Mouse (Mus musculus) brown adipose tissue, adult 24 weeks (tissue): Measurements from ENCODE around the gene Zcchc8. TPM values are rescaled to one million over a fixed set of nuclear protein-coding genes. Genes with fewer than 3 reads are reported as not detected.
A peak's percentile ranks its signal among the peaks of the same experiment; 100 is the strongest.

Experiments used
- H3K27ac ChIP-seq: fragments of 200-500 bp; replicated peaks from 2 replicates; pipeline ENCODE4 v1.5.1; 2012; ENCODE audit warnings: low read depth, mild to moderate bottlenecking, low read length
- H3K4me1 ChIP-seq: fragments of 200-500 bp; 2 replicates; pipeline ENCODE4 v1.6.1; 2012; ENCODE audit warnings: low read length, mixed read lengths; ENCODE audit not compliant: control insufficient read depth, insufficient read depth, insufficient read length
- H3K4me3 ChIP-seq: fragments of 200-500 bp; 2 replicates; pipeline ENCODE4 v1.5.1; 2012; ENCODE audit warnings: low read depth, mild to moderate bottlenecking, low read length, moderate library complexity; ENCODE audit not compliant: insufficient read depth
- polyA plus RNA-seq: library from polyadenylated mRNA; stranded (reverse); fragments of >200 nt; gene quantifications from 2 replicates; pipeline ENCODE4 v1.2.4, GENCODE M21; 2012; ENCODE audit not compliant: missing spikeins, insufficient read depth, insufficient read length

Gene Zcchc8
- polyA plus RNA-seq, 1 experiment, result 22.1 TPM

DNA sequence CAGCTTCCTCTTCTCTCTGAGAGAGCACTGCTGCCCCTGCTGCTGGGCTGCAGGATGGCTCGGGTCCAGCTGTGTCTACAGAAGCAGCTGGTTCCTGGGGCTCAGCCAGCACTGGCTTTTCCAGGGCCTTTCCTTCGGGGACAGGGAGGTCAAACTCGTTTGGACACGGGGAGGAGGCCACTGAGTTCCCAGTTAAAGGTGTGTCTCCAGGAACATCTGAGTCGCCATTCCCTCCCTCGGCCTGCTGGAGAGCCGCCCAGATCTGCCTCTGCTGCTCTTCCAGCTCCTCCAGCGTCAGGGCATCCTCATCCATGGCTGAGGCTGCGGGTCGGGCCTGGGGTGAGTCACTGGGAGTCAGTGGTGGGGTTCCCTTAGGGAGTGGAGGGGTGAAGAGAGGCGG lies 20.3 kb downstream of the Zcchc8 start:
- Histone ChIP-seq H3K4me3 (no peak overlapping the region), H3K27ac (no peak overlapping the region), H3K4me1 (peaks cover 3% of the 10 kb centered on the region; the same call in 1 of the 2 replicates)

GRCm38 (mm10) chr5:123699198-123699597 lies 21.7 kb downstream of the Zcchc8 start:
- Histone ChIP-seq H3K4me1 (peaks cover 8% of the 10 kb centered on the region), H3K27ac (no peak overlapping the region), H3K4me3 (no peak overlapping the region)

- Histone ChIP-seq H3K4me1 (peaks cover 10% of the 10 kb centered on the region), H3K4me3 (no peak overlapping the region), H3K27ac (no peak overlapping the region)
Observed at GRCm38 (mm10) chr5:123696961-123697360, 23.9 kb downstream of the Zcchc8 start.

GRCm38 (mm10) chr5:123696244-123696643 lies 24.7 kb downstream of the Zcchc8 start:
- no peak overlapping the region for H3K4me3 ChIP-seq
- H3K4me1 ChIP-seq, result peaks cover 10% of the 10 kb centered on the region

DNA sequence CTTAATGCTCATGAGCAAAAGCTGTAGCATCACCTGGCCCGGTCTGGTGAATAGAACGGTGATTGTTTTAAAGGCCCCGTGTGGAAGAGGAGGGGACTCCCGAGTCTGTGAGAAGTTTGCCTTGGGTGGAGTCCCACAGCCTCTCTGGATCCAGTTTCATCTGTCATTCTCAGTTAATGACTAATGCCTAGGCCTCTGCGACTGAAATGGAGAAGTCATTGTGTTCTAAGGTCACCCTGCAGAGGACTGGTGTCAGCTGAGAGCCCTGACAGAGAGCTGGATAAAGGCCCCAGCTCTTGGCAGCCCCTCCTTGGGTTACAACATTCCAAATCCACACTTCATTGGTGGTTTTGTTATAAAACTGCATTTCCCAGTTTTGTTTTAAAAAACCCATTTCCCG lies 26.4 kb downstream of the Zcchc8 start:
- Histone ChIP-seq H3K4me1 (peaks cover 7% of the 10 kb centered on the region; the same call in 1 of the 2 replicates), H3K27ac (peak overlapping the region; percentile 61)

More at GRCm38 (mm10) chr5:123696244-123696643, 24.7 kb downstream of the Zcchc8 start:
- H3K27ac ChIP-seq, result no peak overlapping the region

GRCm38 (mm10) chr5:123684221-123685144 lies 36.4 kb downstream of the Zcchc8 start, which contains the start of gene Clip1:
Clip1 (minus strand) TSS chr5:123684618.
- Histone ChIP-seq H3K4me3 (peak within 1 kb of the TSS; percentile 98), H3K4me1 (peaks cover 13% of the 10 kb centered on the region), H3K27ac (peak within 1 kb of the TSS; percentile 89)

More for the DNA sequence above, 26.4 kb downstream of the Zcchc8 start:
- no peak overlapping the region for H3K4me3 ChIP-seq

DNA sequence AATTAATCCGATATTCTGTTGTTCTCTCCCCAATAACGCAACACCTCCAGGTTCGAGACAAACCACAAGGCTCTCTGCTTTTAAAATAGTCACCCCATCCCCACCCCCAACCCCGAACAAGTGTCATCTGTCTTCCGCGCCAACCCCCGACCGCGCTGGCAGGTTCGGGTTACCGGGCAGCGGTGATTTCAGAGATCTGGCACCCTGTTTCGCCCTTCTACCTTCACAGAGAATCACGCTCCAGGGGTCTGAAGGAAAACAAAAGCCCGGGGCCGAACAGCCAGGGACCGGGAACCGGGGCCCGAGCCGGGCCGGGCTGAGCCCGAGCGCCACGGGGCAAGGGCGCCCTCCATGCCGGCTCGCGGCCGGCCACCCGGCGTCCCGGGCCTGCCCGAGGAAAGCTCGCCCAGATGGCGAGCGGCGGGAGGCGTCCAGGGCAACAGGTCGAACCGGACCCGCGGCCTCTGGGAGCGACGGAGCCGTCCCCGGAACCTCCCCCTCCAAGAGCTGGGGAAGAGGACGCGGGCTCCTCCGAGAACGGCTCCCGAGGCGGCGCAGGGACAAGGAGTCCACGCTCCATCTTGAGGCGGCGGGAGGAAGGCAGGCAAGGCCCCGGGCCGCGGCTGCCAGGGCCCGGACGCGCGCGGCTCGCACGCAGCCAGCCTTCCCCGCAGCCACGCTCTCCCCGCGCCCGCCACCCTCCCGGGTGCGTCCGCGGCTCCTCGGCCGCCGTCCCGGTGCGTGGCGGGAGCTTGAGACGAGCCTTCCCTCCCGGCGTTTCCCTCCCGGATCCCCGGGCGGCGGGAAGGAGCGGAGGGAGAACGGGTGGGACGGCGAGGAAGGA lies 37.3 kb downstream of the Zcchc8 start:
- Histone ChIP-seq H3K4me1 (peaks cover 19% of the 10 kb centered on the region), H3K4me3 (peak overlapping the region; percentile 98), H3K27ac (peak overlapping the region; percentile 89)

DNA sequence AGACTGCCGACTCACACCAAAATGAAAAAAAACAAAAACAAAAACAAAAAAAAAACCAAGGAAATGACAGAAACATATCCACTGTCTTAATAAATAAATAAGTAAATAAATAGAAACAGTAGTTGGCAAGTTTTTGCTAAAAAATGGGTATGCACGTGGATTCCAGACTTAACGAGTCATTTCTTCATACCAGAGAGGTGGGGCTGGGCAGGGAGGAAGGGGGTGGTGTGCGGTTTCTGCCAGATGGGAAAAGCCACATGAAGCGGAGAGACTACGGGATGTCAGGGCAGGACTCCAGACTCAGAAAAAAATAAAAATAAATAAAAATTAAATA lies 37.9 kb downstream of the Zcchc8 start:
- peaks cover 19% of the 10 kb centered on the region for H3K4me1 ChIP-seq
- peak overlapping the region; percentile 2 for H3K4me3 ChIP-seq
- peak overlapping the region; percentile 45 for H3K27ac ChIP-seq

- Histone ChIP-seq H3K27ac (peak overlapping the region; percentile 45), H3K4me3 (peak overlapping the region; percentile 2), H3K4me1 (peaks cover 19% of the 10 kb centered on the region)
Observed at GRCm38 (mm10) chr5:123682372-123682771, 38.5 kb downstream of the Zcchc8 start.

- 0 out of 2 replicates have a peak overlapping the region, but pooled peaks have one; percentile 10 for H3K27ac ChIP-seq
- no peak overlapping the region for H3K4me3 ChIP-seq
- H3K4me1 ChIP-seq, result peaks cover 27% of the 10 kb centered on the region
Observed at GRCm38 (mm10) chr5:123679546-123680263, 41.2 kb downstream of the Zcchc8 start.

DNA sequence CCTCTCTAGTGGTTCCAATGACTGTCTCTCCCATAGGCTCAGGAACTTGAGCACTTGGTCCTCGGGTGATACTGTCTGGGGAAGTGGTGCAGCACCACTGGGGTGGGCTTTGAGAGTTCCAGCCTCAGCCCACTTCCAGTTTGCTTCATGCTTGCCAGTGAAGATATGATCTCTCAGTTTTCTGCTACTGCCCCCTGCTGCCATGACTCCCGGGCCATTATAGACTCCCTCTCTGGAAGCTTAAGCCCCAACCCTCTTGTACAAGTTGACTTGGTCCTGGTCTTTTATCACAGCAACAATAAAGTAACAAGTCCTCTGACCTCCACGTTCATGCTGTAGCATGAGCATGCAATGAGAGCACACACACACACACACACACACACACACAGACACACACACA lies 41.8 kb downstream of the Zcchc8 start:
- Histone ChIP-seq H3K4me3 (no peak overlapping the region), H3K4me1 (peaks cover 27% of the 10 kb centered on the region), H3K27ac (0 out of 2 replicates have a peak overlapping the region, but pooled peaks have one; percentile 9)

GRCm38 (mm10) chr5:123675717-123676116 lies 45.2 kb downstream of the Zcchc8 start:
- Histone ChIP-seq H3K4me3 (no peak overlapping the region), H3K27ac (no peak overlapping the region; the same call in 1 of the 2 replicates), H3K4me1 (peaks cover 26% of the 10 kb centered on the region)

DNA sequence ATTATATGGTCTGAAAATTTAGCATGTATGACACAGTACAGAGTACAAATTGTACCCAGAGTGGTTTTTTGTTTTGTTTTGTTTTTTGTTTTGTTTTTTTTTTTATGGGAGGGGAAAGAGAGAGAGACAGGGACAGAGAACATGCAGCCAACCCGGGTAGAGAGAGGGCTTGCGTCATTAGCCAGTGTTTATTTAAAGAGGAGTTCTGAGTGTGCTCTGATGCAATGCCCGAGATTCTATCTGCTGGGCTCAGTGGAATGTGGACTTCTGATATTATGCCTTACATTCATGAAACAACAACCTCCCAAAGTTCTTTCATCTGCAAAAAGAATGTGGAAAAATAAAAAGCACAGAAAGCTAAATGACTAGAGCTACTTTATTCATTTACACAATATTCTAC lies 45.7 kb downstream of the Zcchc8 start:
- H3K4me3 ChIP-seq, result no peak overlapping the region
- H3K4me1 ChIP-seq, result peaks cover 29% of the 10 kb centered on the region
- H3K27ac ChIP-seq, result no peak overlapping the region

GRCm38 (mm10) chr5:123671473-123671820 lies 49.5 kb downstream of the Zcchc8 start:
- Histone ChIP-seq H3K4me1 (peaks cover 15% of the 10 kb centered on the region), H3K4me3 (no peak overlapping the region), H3K27ac (peak overlapping the region; percentile 45)
